9 mouse cellular contexts compared by ENCODE assay signal in genomic region chr10:19711551-19712171, GRCm38 (mm10). TPM values are rescaled to one million over a fixed set of nuclear protein-coding genes. Genes with fewer than 3 reads are reported as not detected.
A peak's percentile ranks its signal among the peaks of the same experiment; 100 is the strongest.
DNase-seq lines count a peak whose midpoint lies in the region; ATAC-seq lines count a peak whose summit lies in the region.
"Had no signal": no experiment of that assay in that cellular context is flagged by ENCODE, and none has a peak within 500 bp of the region (broad histone marks: within the 10 kb centered on the region; RNA-seq: fewer than 3 reads in every experiment).

No protein-coding gene starts in this region.

- intact Hi-C loops in gastrocnemius, postnatal 14 days (cut with DNase I; ENCODE audit: low total_unique reads): loop anchor here (10.0 kb wide), 1 partner anchor 183 kb away; no protein-coding TSS in a partner anchor

- ATAC-seq in inflammation-experienced regulatory T-cells, adult 6 months: no peak

- peak; percentile 16 for DNase-seq in gastrocnemius, postnatal 10 days
- no peak for DNase-seq in gastrocnemius, postnatal 14 days
- peak; percentile 45 for DNase-seq in thymus, postnatal 14 days
- DNase-seq in thymus, postnatal 10 days (ENCODE audit: low spot score in 2 of 2): no peak
- DNase-seq in induced T-regulatory cell, adult 2 months (ENCODE audit: low read depth): peak; percentile 46
- DNase-seq in splenic B cell, adult 2 months (ENCODE audit: low read depth, low spot score): peak; percentile 26
- no peak for DNase-seq in kidney, postnatal 25 days

- no peaks in the 10 kb centered on the region for H3K27me3 ChIP-seq in splenic B cell, adult 2 months (ENCODE audit: control insufficient read depth, insufficient read depth, low read length, poor library complexity, severe bottlenecking)

- H3K36me3 ChIP-seq in splenic B cell, adult 2 months (ENCODE audit: control insufficient read depth, insufficient read depth, low read length, poor library complexity, severe bottlenecking): no peaks in the 10 kb centered on the region
- H3K36me3 ChIP-seq: lung, embryonic 15.5 days had no signal

RNA-seq across cellular contexts. Expression of gene Il20ra, which starts 0.7 kb away (rescaled TPM):
- total RNA-seq in gastrocnemius, postnatal 10 days (2021): not detected
- total RNA-seq in gastrocnemius, postnatal 14 days (2021): not detected
- polyA plus RNA-seq in inflammation-experienced regulatory T-cells, adult 6 months (2017; shearing (Covaris generic)): under 1 TPM in 1 of 3 experiments, not detected in 2; 0.73 TPM

Comparison
In these comparisons a context has a peak if more than half of its experiments do, and no peak if none do; other contexts are left out.
1. DNase-seq: peak in gastrocnemius, postnatal 10 days (single experiment), thymus, postnatal 14 days (single experiment), induced T-regulatory cell, adult 2 months (single experiment) and splenic B cell, adult 2 months (single experiment); none in gastrocnemius, postnatal 14 days (single experiment), thymus, postnatal 10 days (0 of 2) and kidney, postnatal 25 days (0 of 2).